Mouse (Mus musculus): ENCODE results near the gene Inpp5a. TPM values are rescaled to one million over a fixed set of nuclear protein-coding genes. Genes with fewer than 3 reads are reported as not detected.
A peak's percentile ranks its signal among the peaks of the same experiment; 100 is the strongest.

Gene Inpp5a
- total and polyA plus RNA-seq, 2 experiments from 2014 or later, result 15.1 to 21.2 TPM

DNA sequence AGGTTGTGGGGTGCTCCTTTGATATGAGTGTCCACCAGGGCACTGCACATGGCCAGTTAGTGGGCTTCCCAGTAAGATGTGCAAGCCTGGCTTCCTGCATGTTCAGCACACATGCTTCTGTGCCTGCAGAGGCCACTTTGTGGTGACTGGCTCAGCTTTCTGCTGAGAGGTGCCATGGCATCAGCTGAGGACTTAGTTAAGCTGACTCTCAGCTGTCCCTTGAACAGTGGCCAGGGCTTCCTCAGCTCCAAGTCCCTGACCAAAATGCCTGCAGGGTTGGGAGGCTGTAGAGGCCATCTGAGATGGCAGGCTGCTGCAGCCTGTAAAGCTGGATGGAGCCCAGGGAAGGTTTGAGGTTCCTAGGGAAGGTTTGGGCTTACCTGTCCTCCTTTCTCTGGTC lies 19.1 kb downstream of the Inpp5a start:
- Histone ChIP-seq H3K27me3 (ENCODE audit: insufficient read depth, low read length) (no peaks in the 10 kb centered on the region), H3K9ac (replicated peaks; ENCODE audit: low read length, poor library complexity, severe bottlenecking) (no peak overlapping the region), H3K4me1 (ENCODE audit: insufficient read depth, low read length) (0 out of 2 replicates have a peak, but pooled peaks cover 3% of the 10 kb centered on the region), H3K36me3 (ENCODE audit: insufficient read depth, low read length) (no peaks in the 10 kb centered on the region), H3K9me3 (ENCODE audit: low read length) (no peaks in the 10 kb centered on the region), H3K4me3 (ENCODE audit: low read depth, low read length) (no peak overlapping the region), H3K27ac (ENCODE audit: low read depth, low read length) (no peak overlapping the region), H3K4me2 (ENCODE audit: low read depth, low read length, poor library complexity, severe bottlenecking) (no peak overlapping the region)
- DNase-seq (ENCODE audit: low spot score) (peak; percentile 38), ATAC-seq (ENCODE audit: low FRiP score) (no peak)
- TF ChIP-seq CTCF (IDR thresholded peaks at IDR 0.05), result no peak

DNA sequence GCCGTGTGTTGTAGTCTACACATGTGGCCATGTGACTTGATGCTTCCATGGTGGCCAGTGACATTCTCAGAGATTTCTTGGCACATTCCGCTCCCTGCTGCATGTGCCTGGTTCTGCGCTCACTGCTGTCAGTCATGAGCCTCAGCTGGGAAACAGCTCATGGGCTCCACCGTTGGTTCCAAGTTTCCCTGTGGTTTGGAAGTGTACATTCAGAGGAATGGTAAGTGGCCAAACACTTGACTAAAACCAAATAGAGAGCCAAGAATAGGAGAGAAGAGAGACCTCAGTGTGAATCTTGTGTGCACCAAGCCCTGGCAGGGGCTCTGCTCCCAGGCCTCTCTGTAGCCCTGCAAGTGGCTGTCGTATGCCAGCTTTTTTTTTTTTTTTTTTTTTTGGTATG lies 21.0 kb downstream of the Inpp5a start:
- H3K4me3 ChIP-seq (ENCODE audit: low read depth, low read length), result no peak overlapping the region
- ATAC-seq (ENCODE audit: low FRiP score) (no peak), DNase-seq (ENCODE audit: low spot score) (no peak)
- H3K27ac ChIP-seq (ENCODE audit: low read depth, low read length), result no peak overlapping the region
- no peak overlapping the region for H3K9ac ChIP-seq (replicated peaks; ENCODE audit: low read length, poor library complexity, severe bottlenecking)
- no peaks in the 10 kb centered on the region for H3K27me3 ChIP-seq (ENCODE audit: insufficient read depth, low read length)
- no peak overlapping the region for H3K4me2 ChIP-seq (ENCODE audit: low read depth, low read length, poor library complexity, severe bottlenecking)
- H3K4me1 ChIP-seq (ENCODE audit: insufficient read depth, low read length), result 0 out of 2 replicates have a peak, but pooled peaks cover 3% of the 10 kb centered on the region
- no peaks in the 10 kb centered on the region for H3K9me3 ChIP-seq (ENCODE audit: low read length)
- no peak for TF ChIP-seq CTCF (IDR thresholded peaks at IDR 0.05)
- H3K36me3 ChIP-seq (ENCODE audit: insufficient read depth, low read length), result no peaks in the 10 kb centered on the region
- 79% methylated on average over 5 of the region's 5 CpGs for WGBS

DNA sequence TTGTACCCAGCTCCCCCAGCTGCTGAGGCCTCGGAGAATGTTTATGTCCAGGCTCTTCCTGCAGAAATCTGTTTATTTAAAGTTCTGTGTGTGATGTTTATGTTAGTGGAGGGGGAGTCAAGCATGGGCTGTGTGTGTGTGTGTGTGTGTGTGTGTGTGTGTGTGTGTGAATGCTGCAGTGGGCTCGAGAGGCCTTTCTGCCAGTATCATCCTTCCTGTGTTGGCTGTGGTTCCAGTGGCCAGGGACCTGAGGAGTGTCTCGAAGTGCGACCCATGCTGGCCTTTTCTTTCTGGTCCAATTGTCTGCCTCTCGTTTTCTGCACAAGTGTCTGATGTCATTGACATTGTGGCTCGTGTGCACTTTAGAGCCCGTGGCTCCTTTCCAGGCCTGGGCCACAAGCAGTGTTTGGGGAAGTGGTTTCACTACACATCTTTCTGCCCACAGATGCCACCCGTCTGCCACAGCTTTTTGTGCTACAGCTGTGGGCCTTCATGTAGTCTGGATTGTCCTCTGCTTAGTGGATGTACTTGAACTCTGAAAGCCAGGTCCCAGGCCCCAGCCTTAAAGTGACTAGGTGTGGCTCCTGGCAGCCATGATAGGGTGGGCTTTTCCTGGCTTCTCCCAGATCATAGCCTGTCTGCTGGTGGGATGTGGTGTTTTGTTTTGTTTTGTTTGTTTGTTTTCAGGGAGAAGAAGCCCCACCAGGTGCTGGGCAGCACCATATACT lies 23.5 kb downstream of the Inpp5a start:
- DNase-seq (ENCODE audit: low spot score) (no peak), ATAC-seq (ENCODE audit: low FRiP score) (no peak)
- Histone ChIP-seq H3K27me3 (ENCODE audit: insufficient read depth, low read length) (no peaks in the 10 kb centered on the region), H3K4me1 (ENCODE audit: insufficient read depth, low read length) (0 out of 2 replicates have a peak, but pooled peaks cover 3% of the 10 kb centered on the region), H3K4me2 (ENCODE audit: low read depth, low read length, poor library complexity, severe bottlenecking) (no peak overlapping the region), H3K36me3 (ENCODE audit: insufficient read depth, low read length) (no peaks in the 10 kb centered on the region), H3K9ac (replicated peaks; ENCODE audit: low read length, poor library complexity, severe bottlenecking) (no peak overlapping the region), H3K9me3 (ENCODE audit: low read length) (no peaks in the 10 kb centered on the region), H3K4me3 (ENCODE audit: low read depth, low read length) (no peak overlapping the region), H3K27ac (ENCODE audit: low read depth, low read length) (no peak overlapping the region)
- WGBS, result 60% methylated on average over 8 of the region's 8 CpGs
- TF ChIP-seq CTCF (IDR thresholded peaks at IDR 0.05), result no peak

DNA sequence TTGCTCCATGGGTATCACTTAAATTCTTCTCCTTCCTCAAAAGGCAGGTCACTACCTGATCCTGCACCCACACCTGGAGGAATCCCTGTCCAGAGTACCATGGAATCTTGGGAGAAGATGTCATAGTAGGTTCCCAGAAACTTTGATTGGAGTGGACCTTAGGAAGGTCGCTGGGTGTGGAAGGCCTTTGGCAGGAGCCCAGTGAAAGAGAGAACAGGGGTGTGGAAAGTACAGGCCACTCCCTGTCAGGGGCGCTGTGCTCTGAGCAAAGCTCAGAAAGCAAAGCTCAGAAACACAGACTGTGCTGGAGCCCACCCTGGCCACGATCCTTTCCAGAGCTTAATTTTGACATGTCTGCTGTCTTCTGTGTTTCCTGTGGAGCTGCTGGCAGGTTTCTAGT lies 24.5 kb downstream of the Inpp5a start:
- H3K4me2 ChIP-seq (ENCODE audit: low read depth, low read length, poor library complexity, severe bottlenecking), result no peak overlapping the region
- WGBS, result 75% methylated on average over 3 of the region's 3 CpGs
- H3K4me3 ChIP-seq (ENCODE audit: low read depth, low read length), result no peak overlapping the region
- 0 out of 2 replicates have a peak, but pooled peaks cover 3% of the 10 kb centered on the region for H3K4me1 ChIP-seq (ENCODE audit: insufficient read depth, low read length)
- no peak for TF ChIP-seq CTCF (IDR thresholded peaks at IDR 0.05)
- no peaks in the 10 kb centered on the region for H3K36me3 ChIP-seq (ENCODE audit: insufficient read depth, low read length)
- ATAC-seq (ENCODE audit: low FRiP score), result no peak
- H3K9me3 ChIP-seq (ENCODE audit: low read length), result no peaks in the 10 kb centered on the region
- no peak for DNase-seq (ENCODE audit: low spot score)
- no peak overlapping the region for H3K9ac ChIP-seq (replicated peaks; ENCODE audit: low read length, poor library complexity, severe bottlenecking)
- no peak overlapping the region for H3K27ac ChIP-seq (ENCODE audit: low read depth, low read length)
- no peaks in the 10 kb centered on the region for H3K27me3 ChIP-seq (ENCODE audit: insufficient read depth, low read length)

DNA sequence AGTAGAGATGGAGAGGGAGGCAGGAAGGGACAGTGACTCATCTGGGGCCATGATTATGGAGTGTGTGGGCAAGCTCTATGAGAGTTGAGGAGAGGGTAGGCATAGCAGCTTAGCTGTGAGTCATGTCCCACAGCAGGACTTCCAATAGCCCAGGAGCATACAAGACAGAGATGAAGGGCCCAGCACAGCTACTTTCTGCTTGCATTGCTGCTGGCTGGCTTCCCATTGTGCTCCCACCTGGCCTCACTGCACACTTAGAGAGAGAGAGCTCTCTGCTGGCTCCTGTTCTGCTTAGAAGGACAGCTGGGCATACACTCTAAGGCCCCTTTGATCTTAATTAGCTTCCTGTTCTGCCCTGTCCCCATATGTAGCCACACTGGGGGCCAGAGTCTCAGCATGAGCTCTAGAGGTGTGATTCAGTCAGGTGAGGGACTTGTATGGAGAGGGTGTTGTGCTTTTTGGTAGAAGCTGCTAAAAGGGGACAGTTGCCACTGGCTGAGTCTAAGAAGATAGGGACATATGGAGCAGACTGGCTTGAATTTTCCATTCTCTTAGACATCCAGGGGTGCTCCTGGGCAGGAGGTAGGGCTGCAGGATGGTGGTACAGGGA lies 26.8 kb downstream of the Inpp5a start:
- Histone ChIP-seq H3K27me3 (ENCODE audit: insufficient read depth, low read length) (no peaks in the 10 kb centered on the region), H3K4me2 (ENCODE audit: low read depth, low read length, poor library complexity, severe bottlenecking) (no peak overlapping the region), H3K4me1 (ENCODE audit: insufficient read depth, low read length) (0 out of 2 replicates have a peak, but pooled peaks cover 3% of the 10 kb centered on the region), H3K9me3 (ENCODE audit: low read length) (no peaks in the 10 kb centered on the region), H3K4me3 (ENCODE audit: low read depth, low read length) (no peak overlapping the region), H3K27ac (ENCODE audit: low read depth, low read length) (no peak overlapping the region), H3K9ac (replicated peaks; ENCODE audit: low read length, poor library complexity, severe bottlenecking) (no peak overlapping the region), H3K36me3 (ENCODE audit: insufficient read depth, low read length) (no peaks in the 10 kb centered on the region)
- DNase-seq (ENCODE audit: low spot score) (no peak), ATAC-seq (ENCODE audit: low FRiP score) (no peak)
- TF ChIP-seq CTCF (IDR thresholded peaks at IDR 0.05), result no peak

DNA sequence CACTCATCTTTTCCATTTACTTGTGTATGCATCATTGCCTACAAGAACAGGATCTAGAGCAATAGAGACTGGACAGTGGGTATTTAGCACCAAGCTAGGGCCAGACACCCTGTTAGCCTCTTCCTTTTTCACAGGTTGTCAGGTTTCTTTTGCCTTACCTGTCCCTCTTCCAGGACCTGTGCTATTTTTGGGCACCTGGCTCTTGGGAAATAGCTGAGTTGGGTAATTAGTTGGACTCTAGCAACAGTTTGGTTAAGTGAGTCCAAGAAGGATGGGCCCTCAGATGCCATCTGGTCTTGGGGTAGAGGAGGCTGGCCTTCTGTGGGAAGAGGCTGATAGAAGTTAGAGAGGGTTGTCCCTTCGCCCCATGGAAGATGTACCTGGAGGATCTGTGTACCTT lies 29.5 kb downstream of the Inpp5a start:
- WGBS, result 100% methylated on average over 1 of the region's 1 CpGs
- Histone ChIP-seq H3K36me3 (ENCODE audit: insufficient read depth, low read length) (no peaks in the 10 kb centered on the region), H3K9me3 (ENCODE audit: low read length) (no peaks in the 10 kb centered on the region), H3K4me3 (ENCODE audit: low read depth, low read length) (no peak overlapping the region), H3K27me3 (ENCODE audit: insufficient read depth, low read length) (no peaks in the 10 kb centered on the region), H3K4me2 (ENCODE audit: low read depth, low read length, poor library complexity, severe bottlenecking) (no peak overlapping the region), H3K4me1 (ENCODE audit: insufficient read depth, low read length) (no peaks in the 10 kb centered on the region), H3K27ac (ENCODE audit: low read depth, low read length) (no peak overlapping the region), H3K9ac (replicated peaks; ENCODE audit: low read length, poor library complexity, severe bottlenecking) (no peak overlapping the region)
- no peak for ATAC-seq (ENCODE audit: low FRiP score)
- no peak for TF ChIP-seq CTCF (IDR thresholded peaks at IDR 0.05)
- no peak for DNase-seq (ENCODE audit: low spot score)
